ENCODE assay signal across 7 mouse cellular contexts in genomic region chr19:9991304-9991703, GRCm38 (mm10). TPM values are rescaled to one million over a fixed set of nuclear protein-coding genes. Genes with fewer than 3 reads are reported as not detected.
A peak's percentile ranks its signal among the peaks of the same experiment; 100 is the strongest.
DNase-seq lines count a peak whose midpoint lies in the region; ATAC-seq and TF ChIP-seq lines count a peak whose summit lies in the region.

No protein-coding gene starts in this region.

- no peaks in the 10 kb centered on the region for H3K36me3 ChIP-seq in intestine, postnatal 0 days (ENCODE audit: control insufficient read depth, insufficient read depth)
- no peaks in the 10 kb centered on the region; the same call in 1 of the 2 replicates for H3K36me3 ChIP-seq in midbrain, embryonic 13.5 days
- H3K36me3 ChIP-seq in spleen, adult 2 months (ENCODE audit: control insufficient read depth, insufficient read depth, low read length) = no peaks in the 10 kb centered on the region

- peak; percentile 78 for DNase-seq in T-cell, adult 2 months (ENCODE audit: low spot score)
- DNase-seq in cerebellum, adult 18-20 months = peak; percentile 64 to 66
- peak; percentile 79 for DNase-seq in frontal cortex, postnatal 36 days (ENCODE audit: low spot score in 2 of 2)
- peak; percentile 62 to 80 for DNase-seq in left cerebral cortex, postnatal 36 days (ENCODE audit: low spot score in 2 of 2)
- peak; percentile 63 to 82 for DNase-seq in spleen, adult 2 months (ENCODE audit: low read depth in 1 of 2, low spot score in 2 of 2)

- TF ChIP-seq CTCF in intestine, postnatal 0 days (IDR thresholded peaks at IDR 0.05; ENCODE audit: low read depth) = peak; percentile 96
- TF ChIP-seq CTCF in spleen, adult 2 months (IDR thresholded peaks at IDR 0.05; ENCODE audit: extremely low read depth, insufficient read depth, insufficient read length, insufficient replicate concordance) = peak; percentile 93

- no peak overlapping the region for H3K27ac ChIP-seq in intestine, postnatal 0 days (ENCODE audit: low read depth, low read length)
- no peak overlapping the region for H3K27ac ChIP-seq in midbrain, embryonic 13.5 days
- H3K27ac ChIP-seq in spleen, adult 2 months (ENCODE audit: insufficient read depth, low read length) = no peak overlapping the region

- H3K4me1 ChIP-seq in intestine, postnatal 0 days (replicated peaks; ENCODE audit: control insufficient read depth, insufficient read depth, low read length) = no peaks in the 10 kb centered on the region
- H3K4me1 ChIP-seq in midbrain, embryonic 13.5 days (replicated peaks) = peaks cover 7% of the 10 kb centered on the region
- H3K4me1 ChIP-seq in spleen, adult 2 months (ENCODE audit: control insufficient read depth, insufficient read depth, insufficient read length) = peaks cover 3% of the 10 kb centered on the region; the same call in 1 of the 2 replicates

- ATAC-seq in intestine, postnatal 0 days = 0 out of 2 replicates have a peak, but pooled peaks have one; percentile 19
- ATAC-seq in midbrain, embryonic 13.5 days = 0 out of 2 replicates have a peak, but pooled peaks have one; percentile 22

- intact Hi-C loops in left cerebral cortex, postnatal 36 days (cut with DNase I) = loop anchor here (2.0 to 5.0 kb wide), 2 partner anchors 37 to 41 kb away; no protein-coding TSS in a partner anchor

- 28% methylated on average over 5 of the region's 5 CpGs for WGBS in intestine, postnatal 0 days
- 14% methylated on average over 5 of the region's 5 CpGs for WGBS in midbrain, embryonic 13.5 days
- 27% methylated on average over 5 of the region's 5 CpGs for WGBS in spleen, adult 2 months

- H3K27me3 ChIP-seq in intestine, postnatal 0 days (replicated peaks; ENCODE audit: control insufficient read depth, insufficient read depth, low read length) = no peaks in the 10 kb centered on the region
- H3K27me3 ChIP-seq in midbrain, embryonic 13.5 days = no peaks in the 10 kb centered on the region
- no peaks in the 10 kb centered on the region for H3K27me3 ChIP-seq in spleen, adult 2 months (ENCODE audit: control insufficient read depth, insufficient read depth, low read length)

- no peak overlapping the region for H3K4me3 ChIP-seq in intestine, postnatal 0 days (ENCODE audit: low read depth, low read length)
- H3K4me3 ChIP-seq in midbrain, embryonic 13.5 days (replicated peaks) = no peak overlapping the region
- H3K4me3 ChIP-seq in spleen, adult 2 months (ENCODE audit: extremely low read depth, insufficient read depth, insufficient read length) = no peak overlapping the region

- H3K9ac ChIP-seq in intestine, postnatal 0 days (ENCODE audit: low read depth, low read length) = no peak overlapping the region
- no peak overlapping the region for H3K9ac ChIP-seq in midbrain, embryonic 13.5 days (replicated peaks)

- TF ChIP-seq POLR2A in spleen, adult 2 months (IDR thresholded peaks at IDR 0.05; ENCODE audit: low read depth, low read length) = no peak

- no peaks in the 10 kb centered on the region for H3K9me3 ChIP-seq in intestine, postnatal 0 days (ENCODE audit: control insufficient read depth)
- H3K9me3 ChIP-seq in midbrain, embryonic 13.5 days = no peaks in the 10 kb centered on the region

- H3K4me2 ChIP-seq in intestine, postnatal 0 days (replicated peaks; ENCODE audit: low read depth) = no peak overlapping the region
- no peak overlapping the region for H3K4me2 ChIP-seq in midbrain, embryonic 13.5 days (replicated peaks)

RNA-seq across cellular contexts. Expression of gene Best1, which starts 10.1 kb away (rescaled TPM):
- polyA plus RNA-seq in intestine, postnatal 0 days (2015; fragmentation: Nextera tagmentation; extraction: Ambion mirVana) = 0.61 and 0.89 TPM in 2 replicates
- 1 to 10 TPM; 1.0 to 1.2 TPM for total RNA-seq in left cerebral cortex, postnatal 36 days (2021)
- polyA plus RNA-seq in midbrain, embryonic 13.5 days (2015; fragmentation: Nextera tagmentation; extraction: Ambion mirVana) = 1.8 and 2.0 TPM in 2 replicates
- 0.14 and 0.20 TPM in 2 replicates for polyA plus RNA-seq in spleen, adult 2 months (2012; rRNA removed)

RNA-seq across cellular contexts. Expression of gene Rab3il1, which starts 10.2 kb away (rescaled TPM):
- 63.6 and 65.8 TPM in 2 replicates for polyA plus RNA-seq in intestine, postnatal 0 days (2015; fragmentation: Nextera tagmentation; extraction: Ambion mirVana)
- 1 to 10 TPM; 8.5 to 9.9 TPM for total RNA-seq in left cerebral cortex, postnatal 36 days (2021)
- 21.0 and 21.4 TPM in 2 replicates for polyA plus RNA-seq in midbrain, embryonic 13.5 days (2015; fragmentation: Nextera tagmentation; extraction: Ambion mirVana)
- 73.5 and 77.8 TPM in 2 replicates for polyA plus RNA-seq in spleen, adult 2 months (2012; rRNA removed)

RNA-seq across cellular contexts. Expression of gene Fth1, which starts 10.9 kb away (rescaled TPM):
- 6,780 and 7,050 TPM in 2 replicates for polyA plus RNA-seq in intestine, postnatal 0 days (2015; fragmentation: Nextera tagmentation; extraction: Ambion mirVana)
- total RNA-seq in left cerebral cortex, postnatal 36 days (2021) = 1,000 to 10,000 TPM; 2,116 to 2,547 TPM
- 1,344 and 1,356 TPM in 2 replicates for polyA plus RNA-seq in midbrain, embryonic 13.5 days (2015; fragmentation: Nextera tagmentation; extraction: Ambion mirVana)
- 3,609 and 4,045 TPM in 2 replicates for polyA plus RNA-seq in spleen, adult 2 months (2012; rRNA removed)

RNA-seq across cellular contexts. Expression of gene Fads3, which starts 50.1 kb away (rescaled TPM):
- 4.7 and 4.8 TPM in 2 replicates for polyA plus RNA-seq in intestine, postnatal 0 days (2015; fragmentation: Nextera tagmentation; extraction: Ambion mirVana)
- 10 to 100 TPM; 26.1 to 29.6 TPM for total RNA-seq in left cerebral cortex, postnatal 36 days (2021)
- 8.7 and 9.1 TPM in 2 replicates for polyA plus RNA-seq in midbrain, embryonic 13.5 days (2015; fragmentation: Nextera tagmentation; extraction: Ambion mirVana)
- polyA plus RNA-seq in spleen, adult 2 months (2012; rRNA removed) = 22.0 and 24.3 TPM in 2 replicates
